Mouse (Mus musculus): ENCODE data around the gene Itpkc. TPM values are rescaled to one million over a fixed set of nuclear protein-coding genes. Genes with fewer than 3 reads are reported as not detected.

The Itpkc gene
- polyA plus RNA-seq, 1 experiment from 2014 or later, result 7.6 TPM

DNA sequence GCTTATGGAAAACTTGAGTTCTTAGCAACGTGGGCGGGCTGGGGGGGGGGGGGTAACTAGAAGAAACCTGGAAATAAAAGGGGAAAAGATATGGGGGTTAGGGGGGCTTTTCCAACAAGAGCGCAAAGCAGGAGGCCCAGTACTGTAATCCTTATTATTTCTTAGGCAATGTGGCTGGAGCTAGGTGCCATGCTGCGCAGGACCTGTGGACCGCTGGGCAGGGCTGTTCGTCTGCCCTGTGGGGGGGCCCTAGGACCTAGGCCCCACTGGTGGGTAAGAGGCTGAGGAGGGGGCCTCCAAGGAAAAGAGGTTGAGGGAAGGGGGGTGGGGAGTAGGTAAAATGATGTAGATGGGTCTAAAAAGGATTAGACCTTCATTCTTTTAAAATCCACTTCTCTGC lies 4.8 kb upstream of the Itpkc start:
- Histone ChIP-seq H3K27ac (peak overlapping the region; percentile 82), H3K4me1 (replicated peaks) (peaks cover 21% of the 10 kb centered on the region), H3K9ac (replicated peaks) (peak overlapping the region; percentile 67), H3K4me3 (replicated peaks) (peak overlapping the region; percentile 61), H3K36me3 (peaks cover 6% of the 10 kb centered on the region), H3K27me3 (no peaks in the 10 kb centered on the region), H3K9me3 (no peaks in the 10 kb centered on the region), H3K4me2 (replicated peaks) (peak overlapping the region; percentile 78)
- WGBS, result 0% methylated on average over 6 of the region's 6 CpGs
- peak; percentile 59 for ATAC-seq

DNA sequence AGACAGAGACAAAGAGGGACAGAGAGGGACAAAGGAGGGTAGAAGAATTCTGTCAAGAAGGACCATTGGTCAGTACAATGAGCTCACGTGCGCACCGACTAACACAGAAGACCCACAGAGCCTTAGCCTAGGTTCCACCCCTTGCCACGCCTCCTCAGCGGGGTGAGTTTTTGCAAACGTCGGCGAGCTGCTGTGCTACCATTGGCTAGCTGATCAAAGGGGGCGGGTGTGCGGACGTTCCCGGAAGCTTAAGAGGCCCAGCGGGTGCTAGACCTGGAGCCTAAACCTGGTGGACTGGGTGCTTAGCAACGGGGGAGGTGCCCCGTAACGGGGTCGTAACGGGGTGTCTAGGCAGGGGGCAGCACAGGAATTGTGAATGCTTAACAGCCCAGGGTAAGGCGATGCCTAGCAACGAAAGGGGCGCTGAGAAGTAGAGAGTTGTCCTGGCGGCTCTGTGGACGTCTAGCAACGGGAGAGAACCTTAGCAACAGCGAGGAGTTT lies 4.4 kb upstream of the Itpkc start, which contains the start of gene Coq8b:
Gene Coq8b (plus strand): TSS at position 243 of the 501 bp plus-strand sequence.
- Histone ChIP-seq H3K9me3 (no peaks in the 10 kb centered on the region), H3K36me3 (peaks cover 5% of the 10 kb centered on the region), H3K4me2 (replicated peaks) (peak within 1 kb of the TSS; percentile 78), H3K9ac (replicated peaks) (peak within 1 kb of the TSS; percentile 67), H3K4me1 (replicated peaks) (peaks cover 21% of the 10 kb centered on the region), H3K4me3 (replicated peaks) (peak within 1 kb of the TSS; percentile 61), H3K27ac (peak within 1 kb of the TSS; percentile 85), H3K27me3 (no peaks in the 10 kb centered on the region)
- under 1% methylated on average over 25 of the region's 25 CpGs for WGBS
- ATAC-seq, result peak; percentile 94

DNA sequence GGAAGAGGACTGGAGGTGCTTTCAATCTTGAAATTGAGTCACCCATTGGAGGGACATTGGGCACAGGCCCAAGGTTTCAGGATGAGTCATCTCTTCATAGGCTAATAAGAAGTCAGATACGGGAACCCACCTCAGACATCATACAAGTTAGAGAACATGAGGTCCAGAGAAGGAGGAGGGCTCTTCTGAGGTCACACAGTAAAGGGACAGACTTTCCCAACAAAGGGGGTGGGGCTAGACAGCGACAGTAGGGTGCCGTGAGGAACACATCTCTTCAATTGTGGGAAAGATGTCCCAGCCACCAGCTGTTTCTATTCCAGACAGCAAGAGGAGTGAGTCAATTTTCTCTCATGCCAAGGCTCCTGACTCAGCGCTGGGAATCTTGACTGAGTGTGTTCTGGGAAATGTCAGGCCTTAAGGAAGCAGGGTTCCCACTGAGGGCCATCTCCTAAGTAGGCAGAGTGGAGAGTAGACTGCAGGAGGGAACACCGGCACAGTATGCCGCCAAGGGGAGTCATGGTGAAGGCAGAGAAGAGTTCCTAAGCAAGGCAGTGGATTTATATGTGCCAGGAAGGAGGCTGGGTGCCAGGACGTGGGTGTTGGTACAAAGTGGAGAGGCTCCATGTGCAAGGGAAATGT lies 3.4 kb upstream of the Itpkc start:
- Histone ChIP-seq H3K27me3 (no peaks in the 10 kb centered on the region), H3K36me3 (no peaks in the 10 kb centered on the region), H3K4me3 (replicated peaks) (no peak overlapping the region), H3K27ac (peak overlapping the region; percentile 85), H3K9me3 (no peaks in the 10 kb centered on the region), H3K4me2 (replicated peaks) (no peak overlapping the region), H3K4me1 (replicated peaks) (peaks cover 31% of the 10 kb centered on the region), H3K9ac (replicated peaks) (no peak overlapping the region)
- 85% methylated on average over 7 of the region's 7 CpGs for WGBS
- ATAC-seq, result no peak

DNA sequence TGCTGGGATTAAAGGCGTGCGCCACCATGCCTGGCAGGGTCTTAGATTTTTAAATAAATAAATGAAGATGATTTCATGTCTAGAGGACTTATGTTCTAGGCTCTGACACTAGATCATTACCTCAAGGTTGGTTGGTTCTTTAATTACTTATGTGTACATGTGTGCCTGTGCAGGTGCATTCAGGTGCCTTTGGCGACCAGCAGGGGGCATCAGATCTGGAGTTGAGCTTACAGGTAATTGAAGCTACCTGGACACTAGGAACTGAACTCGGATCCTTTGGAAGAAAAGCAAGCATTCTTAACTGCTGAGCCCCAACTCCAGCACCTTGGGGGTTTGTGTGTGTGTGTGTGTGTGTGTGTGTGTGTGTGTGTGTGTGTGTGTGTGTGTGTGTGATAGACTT lies 2.3 kb upstream of the Itpkc start:
- H3K27ac ChIP-seq, result no peak overlapping the region
- ATAC-seq, result no peak
- no peaks in the 10 kb centered on the region for H3K9me3 ChIP-seq
- 76% methylated on average over 4 of the region's 4 CpGs for whole genome bisulfite sequencing
- H3K27me3 ChIP-seq, result no peaks in the 10 kb centered on the region
- no peak overlapping the region for H3K4me2 ChIP-seq (replicated peaks)
- H3K4me3 ChIP-seq (replicated peaks), result no peak overlapping the region
- H3K9ac ChIP-seq (replicated peaks), result no peak overlapping the region
- H3K4me1 ChIP-seq (replicated peaks), result peaks cover 41% of the 10 kb centered on the region
- no peaks in the 10 kb centered on the region for H3K36me3 ChIP-seq

DNA sequence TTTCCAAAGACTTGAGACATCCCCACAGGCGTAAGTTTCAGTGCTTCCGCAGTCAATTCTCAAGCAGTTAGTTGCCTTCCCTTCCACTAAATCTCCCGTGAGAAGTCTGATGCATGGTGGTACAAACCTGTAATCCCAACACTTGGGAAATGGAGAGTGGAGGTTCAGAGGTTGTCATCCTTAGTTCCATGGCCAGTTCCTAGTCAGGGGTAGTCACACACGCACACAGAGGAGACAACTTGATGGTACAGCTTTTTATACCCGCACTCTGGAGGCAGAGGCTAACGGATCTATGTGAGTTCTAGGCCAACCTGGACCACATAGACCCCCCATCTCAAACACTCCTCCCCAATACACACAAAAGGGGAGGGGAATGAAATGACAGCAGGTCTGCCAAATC lies 404 bp upstream of the Itpkc start:
- Histone ChIP-seq H3K4me1 (replicated peaks) (peaks cover 56% of the 10 kb centered on the region), H3K9ac (replicated peaks) (peak overlapping the region; percentile 94), H3K36me3 (no peaks in the 10 kb centered on the region), H3K27ac (peak overlapping the region; percentile 87), H3K4me2 (replicated peaks) (peak overlapping the region; percentile 90), H3K27me3 (no peaks in the 10 kb centered on the region), H3K9me3 (no peaks in the 10 kb centered on the region), H3K4me3 (replicated peaks) (peak overlapping the region; percentile 89)
- WGBS, result 15% methylated on average over 6 of the region's 6 CpGs
- ATAC-seq, result no peak

DNA sequence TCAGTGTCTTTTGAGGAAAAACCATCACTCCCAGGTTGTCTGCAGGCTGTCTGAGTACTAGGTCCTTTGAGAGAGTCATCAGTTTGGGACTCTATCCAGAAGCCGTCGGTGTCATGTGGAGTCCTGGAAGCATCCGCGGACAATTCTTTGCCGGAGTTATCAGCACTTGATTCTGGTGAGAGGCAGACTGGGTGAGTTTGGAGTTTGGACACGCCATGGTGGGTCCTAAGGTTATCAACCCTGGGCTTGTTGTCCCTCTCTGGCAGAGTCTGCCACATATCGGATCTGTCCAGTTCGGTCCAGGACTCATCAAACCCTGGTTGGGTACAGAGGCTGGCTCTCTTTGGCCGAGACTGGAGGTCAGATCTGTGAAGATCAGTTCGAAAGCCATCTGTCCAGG lies 785 bp downstream of the Itpkc start:
- no peak; the same call in 1 of the 2 replicates for ATAC-seq
- Histone ChIP-seq H3K27ac (peak overlapping the region; percentile 87), H3K4me1 (replicated peaks) (peaks cover 59% of the 10 kb centered on the region)

DNA sequence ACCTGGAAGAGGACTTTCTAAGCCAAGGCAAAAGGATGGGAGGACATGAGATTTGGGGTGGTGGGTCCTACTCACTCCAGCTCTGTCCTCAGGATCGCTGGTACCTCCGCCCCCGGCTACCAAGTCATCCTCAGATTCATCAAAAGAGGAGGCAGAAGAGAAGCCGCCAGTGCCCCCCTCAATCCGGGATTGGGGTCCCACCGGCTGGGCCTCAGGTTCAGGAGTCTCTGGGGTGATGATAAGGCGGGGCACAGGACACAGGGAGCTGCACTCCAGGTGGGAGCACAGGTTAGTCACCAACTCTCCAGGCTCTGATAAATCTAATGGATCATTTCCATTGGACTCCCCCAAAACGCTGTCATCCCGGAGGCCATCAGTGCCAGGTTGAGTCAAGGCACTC lies 1.2 kb downstream of the Itpkc start:
- no peak for ATAC-seq
- no peaks in the 10 kb centered on the region for H3K9me3 ChIP-seq
- H3K4me3 ChIP-seq (replicated peaks), result peak overlapping the region; percentile 89
- 33% methylated on average over 9 of the region's 9 CpGs for WGBS
- H3K4me1 ChIP-seq (replicated peaks), result peaks cover 59% of the 10 kb centered on the region
- H3K9ac ChIP-seq (replicated peaks), result peak overlapping the region; percentile 94
- H3K4me2 ChIP-seq (replicated peaks), result peak overlapping the region; percentile 90
- no peak overlapping the region for H3K27ac ChIP-seq
- H3K36me3 ChIP-seq, result no peaks in the 10 kb centered on the region
- H3K27me3 ChIP-seq, result no peaks in the 10 kb centered on the region

More for the DNA sequence above, 785 bp downstream of the Itpkc start:
- H3K4me3 ChIP-seq (replicated peaks), result peak overlapping the region; percentile 89
- no peaks in the 10 kb centered on the region for H3K9me3 ChIP-seq
- peak overlapping the region; percentile 94 for H3K9ac ChIP-seq (replicated peaks)
- no peaks in the 10 kb centered on the region for H3K27me3 ChIP-seq
- H3K4me2 ChIP-seq (replicated peaks), result peak overlapping the region; percentile 90
- H3K36me3 ChIP-seq, result no peaks in the 10 kb centered on the region
- 3% methylated on average over 10 of the region's 10 CpGs for WGBS

DNA sequence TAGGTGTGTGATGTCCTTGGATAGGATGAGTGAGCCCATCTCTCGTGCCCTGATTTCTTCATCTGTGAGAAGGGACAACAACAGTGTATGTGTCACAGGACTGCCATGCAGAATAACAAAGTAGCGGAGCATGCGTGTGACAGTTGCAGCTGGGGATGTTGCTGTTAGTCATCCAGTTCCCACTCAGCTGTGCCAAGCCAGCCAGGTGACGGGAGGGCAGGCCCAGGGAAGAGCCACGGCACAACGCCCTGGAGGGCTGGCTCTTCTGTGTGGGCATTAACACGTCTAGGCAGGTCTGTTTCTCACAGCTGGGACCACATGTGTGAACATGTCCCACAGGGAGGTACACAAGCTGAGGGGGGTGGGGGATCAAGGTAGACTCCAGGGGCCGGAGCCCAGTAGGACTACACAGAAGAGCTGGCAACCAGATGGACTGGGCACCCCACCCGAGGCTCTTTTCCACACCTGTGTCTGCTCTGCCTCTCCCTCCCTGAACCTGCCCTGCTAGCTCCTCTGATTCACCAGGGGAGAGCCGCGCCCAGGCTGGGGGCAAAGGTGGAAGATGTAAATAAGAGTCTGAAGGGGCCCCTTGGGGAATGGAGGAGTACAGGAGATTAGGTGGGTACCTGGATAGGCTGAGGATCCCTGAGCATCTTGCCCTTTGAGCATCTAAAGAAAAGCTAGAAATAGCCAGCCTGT lies 3.4 kb downstream of the Itpkc start:
- Histone ChIP-seq H3K9ac (replicated peaks) (peak overlapping the region; percentile 94), H3K4me1 (replicated peaks) (peaks cover 55% of the 10 kb centered on the region), H3K27ac (no peak overlapping the region), H3K9me3 (no peaks in the 10 kb centered on the region), H3K27me3 (no peaks in the 10 kb centered on the region), H3K36me3 (peaks cover 12% of the 10 kb centered on the region), H3K4me2 (replicated peaks) (peak overlapping the region; percentile 90), H3K4me3 (replicated peaks) (peak overlapping the region; percentile 89)
- 80% methylated on average over 11 of the region's 11 CpGs for WGBS
- no peak for ATAC-seq

DNA sequence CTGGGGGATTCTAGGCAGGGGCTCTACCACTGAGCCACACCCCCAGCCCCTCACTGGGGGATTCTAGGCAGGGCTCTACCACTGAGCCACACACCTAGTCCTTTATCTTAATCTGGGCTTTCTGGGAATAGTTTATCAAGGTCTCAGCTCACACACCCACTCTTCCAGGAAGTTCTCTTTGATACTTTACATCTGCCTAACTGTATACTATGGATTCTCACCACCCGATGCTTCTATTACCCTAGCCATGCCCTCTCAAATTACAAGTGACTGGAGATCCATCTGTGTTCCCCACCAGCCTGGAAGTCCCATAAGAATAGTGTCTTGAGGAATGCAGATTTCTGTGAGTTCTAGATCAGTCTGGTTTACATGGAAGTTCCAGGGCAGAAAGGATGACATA lies 5.9 kb downstream of the Itpkc start:
- no peak overlapping the region for H3K9ac ChIP-seq (replicated peaks)
- 88% methylated on average over 1 of the region's 1 CpGs for whole genome bisulfite sequencing
- peaks cover 47% of the 10 kb centered on the region for H3K4me1 ChIP-seq (replicated peaks)
- H3K4me3 ChIP-seq (replicated peaks), result no peak overlapping the region
- H3K36me3 ChIP-seq, result peaks cover 33% of the 10 kb centered on the region
- H3K9me3 ChIP-seq, result no peaks in the 10 kb centered on the region
- no peaks in the 10 kb centered on the region for H3K27me3 ChIP-seq
- no peak overlapping the region for H3K27ac ChIP-seq
- ATAC-seq, result no peak
- no peak overlapping the region for H3K4me2 ChIP-seq (replicated peaks)

DNA sequence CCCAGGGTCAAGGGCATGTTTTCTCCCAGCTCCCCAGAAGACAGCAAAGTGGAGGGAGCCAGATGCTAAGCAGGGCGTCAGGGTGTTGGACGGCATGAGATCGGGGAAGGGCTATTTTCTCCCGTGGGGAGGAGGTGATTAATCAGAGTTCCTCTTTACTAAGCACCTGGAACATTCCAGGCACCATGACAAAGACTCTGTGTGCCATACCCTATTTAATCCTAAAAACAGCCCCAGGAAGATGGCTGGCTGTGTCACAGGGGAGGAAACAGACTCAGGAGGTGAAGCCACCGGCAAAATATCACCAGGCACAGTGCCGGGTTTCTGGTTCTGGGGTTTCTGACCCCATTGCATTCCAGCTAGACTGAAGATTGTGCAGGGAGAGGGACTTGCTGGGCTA lies 6.5 kb downstream of the Itpkc start:
- peaks cover 41% of the 10 kb centered on the region for H3K4me1 ChIP-seq (replicated peaks)
- no peak overlapping the region for H3K4me3 ChIP-seq (replicated peaks)
- H3K9ac ChIP-seq (replicated peaks), result 0 out of 2 replicates have a peak overlapping the region, but pooled peaks have one; percentile 14
- H3K9me3 ChIP-seq, result no peaks in the 10 kb centered on the region
- no peaks in the 10 kb centered on the region for H3K27me3 ChIP-seq
- no peak for ATAC-seq
- H3K36me3 ChIP-seq, result peaks cover 38% of the 10 kb centered on the region
- 90% methylated on average over 6 of the region's 6 CpGs for WGBS
- no peak overlapping the region for H3K27ac ChIP-seq
- H3K4me2 ChIP-seq (replicated peaks), result no peak overlapping the region

DNA sequence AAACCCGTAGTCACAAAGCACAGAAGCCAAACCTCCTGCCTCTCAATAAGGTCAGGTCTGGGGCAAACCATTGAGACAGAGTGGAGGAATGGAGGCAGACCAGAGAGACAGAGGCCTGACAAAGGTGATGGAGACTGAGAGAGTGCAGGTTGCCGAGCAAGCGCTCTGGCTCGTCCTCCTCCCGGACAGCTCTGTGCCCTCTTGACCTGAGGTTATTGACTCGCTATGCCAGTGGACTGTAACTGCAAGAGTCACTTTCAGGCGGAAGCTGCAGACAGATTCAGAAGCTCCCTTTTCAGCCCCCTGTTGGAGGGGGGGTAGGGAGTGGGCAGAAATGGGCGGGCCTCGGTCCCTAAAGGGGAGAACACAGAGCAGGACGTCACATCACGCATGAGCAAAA lies 8.5 kb downstream of the Itpkc start:
- no peak overlapping the region for H3K9ac ChIP-seq (replicated peaks)
- peaks cover 21% of the 10 kb centered on the region for H3K4me1 ChIP-seq (replicated peaks)
- 75% methylated on average over 11 of the region's 11 CpGs for WGBS
- no peak overlapping the region for H3K27ac ChIP-seq
- no peak overlapping the region for H3K4me3 ChIP-seq (replicated peaks)
- peaks cover 55% of the 10 kb centered on the region for H3K36me3 ChIP-seq
- no peak overlapping the region for H3K4me2 ChIP-seq (replicated peaks)
- no peaks in the 10 kb centered on the region for H3K9me3 ChIP-seq
- ATAC-seq, result no peak
- no peaks in the 10 kb centered on the region for H3K27me3 ChIP-seq

DNA sequence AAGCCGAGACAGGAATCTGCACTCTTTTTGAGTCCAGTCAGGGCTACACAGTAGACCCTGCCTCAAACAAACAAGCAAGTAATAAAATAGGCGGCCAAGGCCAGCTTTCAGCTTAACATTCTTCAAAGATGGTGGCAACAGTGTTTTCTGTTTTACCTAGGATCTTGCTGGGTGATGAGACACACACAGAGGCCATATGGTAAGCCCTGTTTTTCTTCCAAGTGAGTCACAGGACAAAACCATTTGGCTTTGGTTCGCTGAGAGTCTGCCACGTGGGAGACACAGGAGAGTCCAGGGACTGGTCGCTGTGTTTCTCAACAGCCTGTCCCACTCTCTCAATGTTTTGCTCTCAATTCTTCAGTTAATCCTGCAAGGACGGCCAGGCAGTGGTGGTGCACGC lies 9.9 kb downstream of the Itpkc start:
- 84% methylated on average over 7 of the region's 7 CpGs for WGBS
- H3K9me3 ChIP-seq, result no peaks in the 10 kb centered on the region
- peaks cover 64% of the 10 kb centered on the region for H3K36me3 ChIP-seq
- H3K4me2 ChIP-seq (replicated peaks), result no peak overlapping the region
- H3K4me3 ChIP-seq (replicated peaks), result no peak overlapping the region
- H3K27ac ChIP-seq, result no peak overlapping the region
- H3K27me3 ChIP-seq, result no peaks in the 10 kb centered on the region
- H3K9ac ChIP-seq (replicated peaks), result no peak overlapping the region
- no peak for ATAC-seq
- H3K4me1 ChIP-seq (replicated peaks), result peaks cover 7% of the 10 kb centered on the region
